Mouse (Mus musculus): ENCODE results near the gene Ndufc2.

Gene Ndufc2

DNA sequence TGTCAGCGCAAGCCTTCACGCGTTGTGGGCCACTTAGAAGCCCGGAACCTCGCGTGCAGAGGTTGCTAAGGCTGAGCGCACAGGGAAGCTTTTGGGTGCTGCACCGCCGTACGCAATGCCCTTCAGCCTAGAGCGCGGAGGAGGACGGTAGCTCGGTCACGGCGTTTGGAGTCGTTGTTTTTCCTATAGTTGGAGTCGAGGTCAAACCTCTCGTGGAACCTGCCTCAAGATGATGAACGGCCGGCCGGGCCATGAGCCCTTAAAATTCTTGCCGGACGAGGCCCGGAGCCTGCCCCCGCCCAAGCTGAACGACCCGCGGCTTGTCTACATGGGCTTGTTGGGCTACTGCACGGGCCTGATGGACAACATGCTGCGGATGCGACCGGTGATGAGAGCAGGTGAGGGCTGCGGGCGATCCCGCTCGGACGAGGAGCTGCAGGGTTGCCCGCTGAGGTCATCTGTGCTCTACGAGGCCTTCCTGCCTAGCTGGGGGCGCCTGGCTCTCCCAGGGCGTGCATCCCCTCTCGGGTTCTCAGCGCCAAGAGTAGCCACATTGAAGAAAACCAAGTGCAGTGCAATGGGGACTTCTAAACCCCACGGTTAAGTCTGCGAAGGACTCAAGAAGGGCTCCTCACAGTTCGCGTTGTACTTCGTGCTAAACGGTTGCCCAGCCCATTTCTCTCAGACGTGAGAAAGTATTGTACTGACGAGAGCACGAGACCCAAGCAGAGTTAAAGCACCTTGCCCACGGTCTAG lies at the start of gene Ndufc2:
Gene Ndufc2 (plus strand): TSS at position 44 of the 756 bp plus-strand sequence.
- peak; percentile 88 for DNase-seq (ENCODE audit: low read depth, low spot score)

DNA sequence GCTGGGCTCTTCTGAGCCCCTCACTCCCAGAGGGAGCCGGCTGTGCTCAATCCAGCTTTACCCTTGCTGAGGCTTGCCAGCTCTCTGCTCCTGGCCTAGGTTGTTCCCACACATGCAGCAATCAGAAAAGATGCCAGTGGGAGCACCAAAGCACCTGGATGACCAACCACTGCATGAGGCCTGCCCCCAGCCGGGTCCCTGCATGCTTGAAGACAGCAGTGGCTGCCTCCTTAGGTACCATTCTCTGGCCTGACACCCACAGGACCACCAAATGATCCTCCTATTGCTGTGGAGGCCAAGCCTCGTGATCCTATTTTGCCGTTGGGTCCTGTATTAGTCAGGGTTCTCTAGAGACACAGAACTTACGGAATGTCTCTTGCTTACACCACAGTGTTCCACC lies 48.9 kb upstream of the Ndufc2 start:
- no peak for DNase-seq (ENCODE audit: low read depth, low spot score)

DNA sequence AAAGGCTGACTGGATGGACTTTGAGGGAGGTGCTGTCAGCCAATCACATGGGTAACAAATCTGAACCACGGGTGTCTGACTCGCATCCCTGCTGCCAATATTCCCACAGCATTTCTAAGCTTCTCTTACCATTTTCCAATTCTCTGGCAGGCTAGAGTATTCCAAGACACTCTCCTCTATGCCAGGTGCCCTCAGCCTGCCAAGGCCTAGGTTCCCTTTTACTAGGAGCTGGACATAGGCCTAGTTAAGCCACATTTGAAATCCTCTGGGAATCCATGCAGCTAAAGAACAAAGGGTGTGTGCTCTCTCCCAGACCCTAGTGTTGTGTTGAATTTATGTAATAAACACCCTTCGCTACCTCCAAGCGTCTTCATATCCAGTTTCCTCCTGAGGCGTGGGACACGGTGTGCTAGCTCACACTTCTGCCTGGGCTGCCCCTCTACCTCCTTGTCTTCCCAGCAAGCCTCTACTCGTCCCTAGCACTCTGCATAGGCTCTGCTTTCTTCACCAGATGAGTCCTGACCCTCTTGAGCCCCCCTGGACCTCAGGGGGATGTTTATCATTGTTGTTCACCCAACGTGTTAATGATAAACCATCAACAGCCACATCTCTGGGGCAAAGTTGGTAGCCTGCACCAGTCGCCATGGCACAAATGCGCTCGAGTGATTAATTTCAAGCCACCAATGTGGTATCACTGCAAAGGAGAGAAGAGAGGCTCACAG lies 47.9 kb upstream of the Ndufc2 start:
- no peak for DNase-seq (ENCODE audit: low read depth, low spot score)

DNA sequence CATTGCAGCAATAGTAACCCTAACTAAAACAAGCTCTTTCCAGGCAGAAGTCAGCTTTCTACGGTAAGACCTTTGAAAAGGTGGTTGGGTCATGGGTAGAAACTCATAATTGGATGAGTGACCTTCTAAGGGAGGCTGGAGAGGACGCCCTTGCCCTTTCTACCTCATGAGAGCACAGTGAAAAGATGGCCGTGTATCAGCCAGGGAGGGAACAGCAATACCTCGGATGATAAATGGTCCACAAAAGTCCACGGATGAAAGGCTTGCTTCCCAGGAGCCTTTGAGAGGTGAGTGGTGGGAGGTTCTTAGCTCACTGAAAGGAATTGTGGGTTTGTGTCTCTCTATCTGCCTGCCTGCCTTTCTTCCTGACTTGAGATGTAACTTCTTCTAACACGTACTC lies 46.4 kb upstream of the Ndufc2 start:
- DNase-seq (ENCODE audit: low read depth, low spot score) = no peak

DNA sequence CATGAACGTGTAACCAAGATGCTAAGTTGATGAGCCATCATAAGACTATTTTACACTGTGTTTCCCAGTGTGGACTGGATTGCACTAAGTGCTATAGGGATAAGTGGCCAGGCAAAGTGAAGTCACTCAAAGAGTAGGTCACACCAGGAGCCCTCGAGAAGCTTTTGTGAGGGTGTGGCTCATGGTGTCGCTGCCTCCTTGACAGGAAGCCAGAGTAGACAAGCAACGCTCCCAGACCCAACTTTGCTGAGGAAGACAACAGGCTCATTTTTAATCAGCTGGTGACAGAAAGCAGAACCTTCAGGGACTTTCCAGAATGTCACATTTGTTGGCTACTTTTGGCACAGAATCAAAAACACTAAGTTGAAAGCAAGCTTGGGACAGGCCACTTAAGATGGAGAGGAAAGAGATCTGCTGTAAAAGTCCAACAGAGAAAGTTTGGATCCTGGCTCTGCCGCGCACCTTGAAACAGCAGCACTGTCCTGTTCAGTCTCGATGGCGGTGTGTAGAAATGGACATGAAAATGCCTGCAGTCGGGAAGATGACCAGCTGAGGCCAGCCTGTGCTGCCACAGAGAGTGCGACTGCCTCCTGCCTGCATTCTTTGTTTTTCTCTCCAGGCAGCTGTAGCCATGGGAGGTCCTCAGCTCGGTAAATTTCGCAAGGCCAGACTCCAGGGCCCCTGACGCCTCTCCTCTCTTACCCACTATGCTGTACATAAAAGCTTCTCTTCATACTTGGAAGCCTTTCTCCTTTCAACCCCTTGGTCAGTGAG lies 44.5 kb upstream of the Ndufc2 start:
- no peak for DNase-seq (ENCODE audit: low read depth, low spot score)

DNA sequence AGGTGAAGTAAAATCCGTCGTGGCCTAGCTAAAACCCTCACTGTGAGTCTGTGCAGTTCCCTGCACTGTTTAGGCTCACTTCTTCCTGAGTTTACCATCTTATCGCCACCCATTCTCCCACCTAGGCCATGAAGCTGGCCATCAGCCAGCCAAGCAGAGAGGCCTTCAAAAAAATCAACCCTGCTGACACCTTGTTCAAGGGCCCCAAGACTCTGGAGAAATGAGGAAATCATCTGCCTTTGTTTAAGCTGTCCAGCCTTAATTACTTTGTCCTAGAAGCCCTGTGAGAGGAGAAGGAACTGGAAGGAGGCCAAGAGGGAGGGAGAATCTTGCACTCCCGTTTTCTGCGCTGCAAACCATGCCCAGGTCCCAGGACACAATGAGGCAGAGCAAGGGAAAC lies 43.5 kb upstream of the Ndufc2 start:
- DNase-seq (ENCODE audit: low read depth, low spot score) = no peak

DNA sequence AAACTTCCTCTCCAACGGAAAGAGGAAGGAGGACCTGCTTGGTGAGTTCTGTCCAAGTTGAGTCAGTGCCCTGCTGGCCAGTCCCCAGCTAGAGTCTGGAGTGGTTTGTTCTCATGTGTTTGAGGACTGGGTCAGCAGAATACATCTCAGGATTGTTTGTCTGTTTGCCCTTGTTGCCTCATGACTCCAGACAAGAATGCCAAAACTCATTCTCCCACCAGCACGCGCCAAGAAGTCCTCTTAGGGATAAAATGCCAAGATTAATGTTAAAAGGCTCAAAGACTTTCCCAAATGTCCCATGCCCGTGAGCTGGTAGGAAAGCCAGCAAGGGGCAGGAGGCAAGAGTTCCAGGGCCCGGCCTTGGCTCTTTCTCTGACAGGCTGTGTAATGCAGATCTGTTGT lies 42.9 kb upstream of the Ndufc2 start:
- no peak for DNase-seq (ENCODE audit: low read depth, low spot score)

DNA sequence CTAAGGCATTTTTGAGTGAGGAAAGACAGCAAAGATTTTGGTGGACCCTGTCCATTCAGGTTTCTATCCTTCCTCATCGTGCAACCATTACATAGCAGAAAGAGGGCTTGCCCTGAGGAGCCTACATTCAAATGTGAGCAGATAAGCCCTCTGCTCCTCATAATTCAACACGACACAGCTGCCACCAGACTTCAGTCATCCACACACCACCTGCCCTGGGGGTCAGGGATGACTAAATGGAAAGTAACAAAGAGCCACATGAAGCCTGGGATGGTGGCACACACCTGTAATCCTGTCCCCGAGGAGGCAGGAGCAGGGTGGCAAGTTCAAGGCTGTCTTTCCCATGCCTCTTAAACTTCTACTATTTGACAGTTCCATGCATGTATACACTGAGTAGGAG lies 42.0 kb upstream of the Ndufc2 start:
- no peak for DNase-seq (ENCODE audit: low read depth, low spot score)

DNA sequence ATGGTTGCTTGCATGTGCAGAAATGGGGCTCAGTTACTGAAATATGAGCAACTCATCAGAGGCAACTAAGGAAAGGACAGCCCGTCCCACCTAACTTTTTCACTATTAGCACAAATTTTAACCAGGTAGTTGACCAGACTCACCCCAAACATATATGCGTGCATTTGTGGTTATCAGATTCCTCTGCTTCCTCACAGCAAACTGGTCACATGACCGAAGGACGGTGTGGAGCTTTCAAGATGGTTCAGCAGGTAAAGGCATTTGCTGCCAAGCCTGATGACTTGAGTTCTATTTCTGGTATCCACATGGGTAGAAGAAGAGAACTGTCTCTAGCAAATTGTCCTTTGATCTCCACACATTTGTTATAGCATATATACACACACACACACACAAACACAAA lies 41.5 kb upstream of the Ndufc2 start:
- DNase-seq (ENCODE audit: low read depth, low spot score) = no peak

DNA sequence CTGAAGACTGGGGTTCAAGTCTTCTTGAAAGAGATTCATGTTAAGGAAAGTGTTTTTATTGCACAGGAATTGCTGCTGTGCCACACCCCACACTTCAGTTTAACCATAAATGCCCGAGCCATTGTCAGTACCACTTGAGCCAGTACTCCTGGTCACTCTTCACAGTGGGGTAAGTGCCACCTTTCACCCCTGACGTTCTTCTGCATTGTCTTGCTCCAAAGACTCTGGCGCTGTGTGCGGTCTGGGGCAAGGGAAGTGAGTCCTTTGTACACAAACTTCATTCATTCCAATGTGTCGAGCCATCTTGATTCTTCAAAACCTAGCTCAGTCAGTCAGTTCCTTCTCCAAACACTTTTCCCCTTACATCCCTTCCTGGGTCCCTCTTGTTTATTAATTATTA lies 39.6 kb upstream of the Ndufc2 start:
- DNase-seq (ENCODE audit: low read depth, low spot score) = no peak

DNA sequence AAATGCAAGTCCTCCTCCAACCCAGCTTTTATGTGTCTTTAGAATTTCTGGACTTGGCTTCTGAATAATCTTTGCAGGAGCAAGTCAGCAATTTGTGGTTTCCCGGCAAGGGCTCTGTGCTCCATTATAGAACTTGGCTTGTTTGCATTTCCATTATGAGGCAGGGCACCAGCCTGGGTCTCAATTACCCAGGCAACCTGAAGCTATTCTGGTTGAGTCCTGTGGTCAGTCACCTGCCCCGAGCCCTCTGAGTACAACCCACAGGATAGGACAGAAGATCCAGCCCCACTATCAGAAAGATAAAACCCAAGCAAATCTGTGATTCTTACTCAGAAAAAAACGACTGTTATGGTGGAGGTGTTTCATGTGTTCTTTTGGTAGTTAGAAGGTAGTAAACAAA lies 38.8 kb upstream of the Ndufc2 start:
- DNase-seq (ENCODE audit: low read depth, low spot score) = no peak

DNA sequence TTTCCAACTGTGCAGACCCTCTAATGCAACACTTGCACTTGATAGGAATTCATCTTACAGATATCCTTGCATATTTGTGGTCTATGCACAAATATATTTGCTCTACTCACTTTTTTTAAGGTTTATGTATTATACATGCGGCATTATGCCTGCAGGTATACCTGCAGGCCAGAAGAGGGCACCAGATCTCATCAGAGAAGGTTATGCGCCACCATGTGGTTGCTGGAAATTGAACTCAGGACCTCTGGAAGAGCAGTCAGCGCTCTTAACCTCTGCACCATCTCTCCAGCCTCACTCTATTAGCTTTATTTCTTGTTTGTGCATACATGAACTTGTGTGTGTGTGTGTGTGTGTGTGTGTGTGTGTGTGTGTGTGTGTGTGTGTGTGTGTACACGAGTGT lies 38.3 kb upstream of the Ndufc2 start:
- DNase-seq (ENCODE audit: low read depth, low spot score) = peak; percentile 83

DNA sequence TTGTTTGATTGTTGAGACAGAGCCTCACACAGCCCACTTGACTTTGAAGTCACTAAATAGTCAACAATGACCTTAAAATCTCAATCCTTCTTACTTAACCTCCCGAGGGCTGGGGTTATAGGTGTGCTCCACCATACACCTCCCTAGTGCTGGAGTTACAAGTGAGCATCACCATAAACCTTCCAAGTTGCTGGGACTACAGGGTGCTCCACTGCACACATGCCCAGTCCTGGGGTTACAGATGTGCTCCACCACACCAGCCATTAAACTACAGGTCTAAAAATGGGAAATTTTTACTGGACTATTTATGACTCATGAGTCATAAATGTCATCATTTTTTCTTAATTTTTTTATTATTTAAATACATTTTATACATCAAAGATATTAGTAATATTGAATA lies 33.9 kb upstream of the Ndufc2 start:
- DNase-seq (ENCODE audit: low read depth, low spot score) = no peak

DNA sequence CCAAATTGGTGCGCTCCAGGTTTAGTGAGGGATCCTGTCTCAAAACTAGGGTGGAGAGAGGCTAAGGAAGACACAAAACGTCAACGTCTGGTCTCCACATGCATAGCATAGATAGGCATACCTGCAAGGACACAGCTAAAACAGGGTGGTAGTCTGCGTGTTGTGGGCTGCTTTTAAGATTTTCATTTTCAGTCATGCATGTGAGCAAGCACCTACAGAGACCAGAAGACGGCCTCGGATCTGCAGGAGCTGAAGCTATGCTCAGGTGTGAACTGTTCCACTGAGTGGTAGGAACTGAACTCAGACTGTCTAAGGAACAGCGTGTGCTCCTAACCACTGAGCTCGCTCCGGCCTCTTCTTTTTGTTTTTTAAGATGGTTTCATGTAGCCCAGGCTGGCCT lies 24.7 kb upstream of the Ndufc2 start:
- no peak for DNase-seq (ENCODE audit: low read depth, low spot score)

DNA sequence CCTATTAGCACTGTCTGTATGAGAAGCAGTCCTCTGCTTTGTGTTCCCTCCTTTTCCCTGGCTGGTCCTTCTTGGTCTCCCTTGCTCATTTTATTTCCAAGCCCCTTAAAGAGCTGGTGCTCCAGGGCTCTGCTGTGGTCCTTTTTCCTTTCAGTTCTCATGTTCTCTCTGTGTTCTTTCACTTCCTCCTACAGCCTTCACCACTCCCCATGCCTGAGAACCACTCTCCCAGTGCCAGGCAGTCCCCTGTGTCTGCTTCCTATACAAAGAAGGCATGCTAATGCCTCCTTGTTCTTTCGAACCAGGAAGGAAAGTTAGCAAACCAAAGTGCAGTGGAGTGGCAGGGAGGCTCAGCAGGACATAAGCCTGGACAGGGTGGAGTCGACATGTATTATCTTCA lies 23.9 kb upstream of the Ndufc2 start:
- DNase-seq (ENCODE audit: low read depth, low spot score) = no peak

DNA sequence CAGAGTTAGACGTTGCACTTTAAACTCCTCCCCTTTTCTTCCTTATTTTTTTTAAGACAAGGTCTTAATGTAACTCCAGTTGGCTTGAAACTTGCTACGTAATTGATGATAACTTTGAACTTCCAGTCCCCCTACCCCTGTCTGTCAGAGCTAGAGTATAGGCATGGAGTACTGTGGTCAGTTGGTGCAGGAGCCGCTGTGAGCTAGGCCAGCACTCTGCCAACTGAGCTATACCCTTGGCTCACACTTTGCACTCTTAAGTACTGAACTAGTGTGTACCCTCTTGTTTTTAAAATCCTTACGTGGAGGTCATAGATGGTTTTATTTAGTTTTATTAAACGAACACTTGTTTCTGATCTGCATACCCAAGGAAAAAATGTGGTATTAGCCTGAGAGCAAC lies 20.5 kb upstream of the Ndufc2 start:
- DNase-seq (ENCODE audit: low read depth, low spot score) = no peak

DNA sequence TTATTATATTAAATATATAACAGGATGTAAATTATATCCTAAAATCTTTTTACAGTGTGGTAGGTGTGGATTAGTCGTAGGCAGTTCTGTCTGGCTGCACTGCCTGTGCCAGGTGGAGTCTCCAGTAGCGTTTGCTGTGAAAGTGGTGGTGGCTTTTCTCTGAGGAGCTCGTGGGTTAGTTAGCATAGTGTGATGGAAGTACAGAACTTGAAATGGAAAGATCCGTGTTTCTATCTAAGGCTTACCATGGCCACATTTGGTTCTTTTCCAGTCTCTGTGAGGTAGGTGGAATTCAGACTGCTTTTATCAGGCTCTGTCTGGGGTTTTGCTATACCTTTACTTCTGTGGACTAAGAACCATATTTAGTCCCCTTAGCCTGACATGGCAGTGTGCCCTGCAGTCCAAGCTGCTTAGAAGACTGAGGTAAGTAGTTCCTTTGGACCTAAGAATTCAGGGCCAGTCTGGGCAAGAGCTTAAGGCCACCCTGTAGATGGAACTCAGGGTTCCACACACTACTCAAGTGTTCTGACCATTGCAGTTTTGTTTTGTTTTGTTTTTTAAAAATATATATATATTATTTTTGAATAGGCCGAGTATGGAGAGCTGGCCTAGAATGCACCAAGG lies 19.2 kb upstream of the Ndufc2 start:
- no peak for DNase-seq (ENCODE audit: low read depth, low spot score)

DNA sequence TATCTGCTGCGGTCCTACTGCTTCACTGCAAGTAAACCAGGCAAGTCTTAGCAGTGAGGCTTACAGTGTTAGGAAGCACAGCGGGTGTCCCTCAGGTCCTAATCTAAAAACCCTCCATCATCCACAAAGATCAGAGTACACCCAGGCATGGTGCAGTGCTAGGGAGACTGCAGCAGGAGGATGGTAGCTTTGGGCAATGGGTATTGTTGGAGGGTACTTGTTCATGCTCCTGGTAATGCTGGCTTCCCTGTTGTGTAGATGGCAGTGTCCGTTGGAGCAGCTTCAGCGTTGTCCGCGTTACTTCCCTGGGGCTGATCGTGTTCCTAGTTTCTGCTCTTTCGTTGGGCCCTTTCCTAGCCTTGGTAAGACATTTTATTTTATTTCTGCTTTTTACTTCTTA lies 17.1 kb upstream of the Ndufc2 start:
- no peak for DNase-seq (ENCODE audit: low read depth, low spot score)

DNA sequence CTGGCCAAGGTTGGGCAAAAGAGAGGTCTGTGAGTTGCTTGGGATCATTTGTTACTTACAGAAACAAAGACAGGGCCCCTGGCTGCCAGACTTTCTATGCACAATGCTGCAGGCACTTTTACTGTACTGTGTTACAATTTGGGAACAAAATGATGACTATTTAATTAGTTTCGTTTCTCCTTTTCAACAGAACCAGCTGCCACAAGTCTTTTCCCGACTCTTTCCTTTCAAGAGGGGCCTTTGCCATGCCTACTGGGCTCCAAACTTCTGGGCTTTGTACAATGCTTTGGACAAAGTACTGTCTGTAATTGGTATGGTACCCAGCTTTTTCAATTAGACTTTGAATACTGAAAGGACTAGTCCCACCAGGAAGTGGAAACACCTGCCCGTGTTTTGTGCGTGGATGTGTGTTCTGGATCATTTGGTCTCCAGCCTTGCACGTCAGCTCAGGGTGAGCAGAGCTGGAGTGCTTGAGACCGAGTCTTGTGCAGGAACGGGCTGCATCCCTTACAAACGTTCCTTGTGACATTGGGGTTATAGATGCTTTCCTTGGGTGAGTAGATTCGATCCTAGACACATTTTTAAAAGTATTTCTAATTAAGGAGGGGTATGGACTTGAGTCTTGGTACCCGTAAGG lies 16.2 kb upstream of the Ndufc2 start:
- DNase-seq (ENCODE audit: low read depth, low spot score) = no peak

DNA sequence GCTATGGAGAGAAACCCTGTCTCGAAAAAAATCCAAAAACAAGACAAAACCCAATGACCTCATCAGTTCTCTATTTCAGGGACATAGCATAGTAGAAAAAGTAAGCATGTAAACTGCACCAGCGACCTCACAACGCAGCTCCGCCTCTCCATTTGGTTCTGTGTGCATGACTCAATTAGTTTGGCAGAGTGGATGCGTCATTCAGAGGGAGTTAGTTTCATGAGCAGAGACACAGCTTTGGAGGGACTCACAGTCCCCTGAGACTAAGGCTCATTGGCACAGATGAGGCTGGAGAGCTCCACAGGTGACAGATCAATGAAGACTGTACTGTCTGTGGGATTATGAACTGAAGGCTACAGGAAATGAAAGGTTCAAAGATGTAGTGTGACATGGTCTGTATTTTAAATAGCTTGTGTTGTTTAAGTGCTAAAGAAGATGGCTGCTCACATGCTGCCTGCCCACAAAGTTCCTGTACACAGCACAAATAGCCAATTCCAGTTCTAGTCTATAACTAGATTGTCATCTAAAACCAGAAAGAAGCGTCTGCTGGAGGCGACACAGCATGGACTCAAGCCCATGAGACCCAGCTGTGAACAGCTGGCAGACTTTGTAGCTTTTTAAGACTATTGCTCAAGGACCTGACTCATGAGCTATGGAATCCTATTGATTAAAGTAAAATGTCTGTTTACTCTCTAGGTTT lies 13.5 kb upstream of the Ndufc2 start:
- DNase-seq (ENCODE audit: low read depth, low spot score) = no peak

DNA sequence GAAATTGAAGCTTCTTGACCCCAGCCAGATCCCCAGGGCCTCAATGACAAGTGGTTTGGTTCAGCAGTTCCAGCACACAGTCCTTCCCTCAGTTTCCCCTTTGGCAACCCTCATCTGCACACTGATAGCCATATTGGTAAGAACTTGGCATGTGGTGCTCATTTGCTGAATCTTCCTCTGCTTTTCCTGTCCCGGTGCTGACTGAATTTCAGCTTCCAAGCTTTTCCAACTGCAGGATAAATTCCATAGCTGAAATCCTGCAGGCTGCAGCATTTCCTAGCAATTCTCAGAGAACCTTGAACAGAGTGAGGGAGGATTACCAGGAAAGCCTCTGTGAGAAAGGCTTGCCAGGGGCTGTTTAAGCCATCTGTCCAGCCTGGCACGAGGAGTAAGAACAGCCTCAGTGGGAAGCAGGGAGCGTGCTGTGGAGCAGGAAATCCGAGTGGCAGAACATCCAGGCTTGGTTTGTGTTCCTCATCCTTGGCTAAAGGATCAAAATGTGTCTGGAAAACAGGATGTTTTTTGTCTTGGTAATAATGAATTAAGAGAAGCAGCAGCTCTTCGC lies 12.9 kb upstream of the Ndufc2 start:
- no peak for DNase-seq (ENCODE audit: low read depth, low spot score)
